Mouse (Mus musculus) kidney, adult 2 months (tissue): ENCODE measurements around the gene Skint6.

Experiments
- CTCF ChIP-seq: fragments of 200-500 bp; conservative IDR thresholded peaks from 2 replicates; pipeline ENCODE4 v1.5.1; 2011; ENCODE audit warnings: low read depth, mild to moderate bottlenecking, control low read depth, low read length, moderate library complexity, mixed read lengths; ENCODE audit not compliant: insufficient read depth, insufficient read length
- POLR2A ChIP-seq: fragments of 200-500 bp; IDR thresholded peaks from one replicate; pipeline ENCODE4 v1.6.1; 2011; ENCODE audit warnings: low read depth, low read length, control low read depth

- TF ChIP-seq CTCF (peak; percentile 28; the same call in 1 of the 2 replicates), POLR2A (no peak)
Observed at GRCm38 (mm10) chr4:112790646-112791045, 496.1 kb downstream of the Skint6 start.
